7 mouse cellular contexts compared by ENCODE assay signal in the genomic region with DNA sequence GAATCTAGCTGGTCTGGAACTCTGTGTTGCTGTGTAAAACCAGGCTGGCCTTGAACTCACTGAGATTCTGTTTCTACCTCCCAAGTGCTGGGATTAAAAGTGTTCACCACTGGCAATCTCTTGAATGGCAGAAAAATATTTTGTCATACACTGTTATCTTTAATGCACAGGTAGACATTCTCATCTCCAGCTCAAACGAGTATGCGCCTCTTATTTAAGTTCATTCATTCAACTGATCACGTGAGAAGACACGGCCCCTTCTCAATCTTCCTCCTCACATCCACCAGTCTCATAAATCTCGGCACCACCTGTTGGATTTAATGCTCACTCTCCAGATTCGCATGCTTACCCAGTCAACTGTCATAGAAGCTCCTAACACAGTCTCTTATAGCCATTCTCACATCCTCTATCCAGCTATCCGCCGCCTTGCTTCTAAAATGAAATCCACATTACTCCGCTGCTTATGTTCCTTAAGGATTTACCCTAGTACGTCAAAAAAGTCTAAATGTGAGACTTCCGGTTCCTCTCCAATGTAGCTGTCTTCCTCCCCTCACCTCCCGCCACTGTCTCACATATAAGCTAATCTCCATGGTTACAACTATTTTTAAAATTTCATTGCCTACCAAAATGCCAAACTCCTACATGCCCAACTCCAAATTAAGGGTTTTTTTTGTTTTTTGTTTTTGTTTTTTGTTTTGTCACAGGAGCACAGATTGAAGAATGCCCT. TPM values are rescaled to one million over a fixed set of nuclear protein-coding genes. Genes with fewer than 3 reads are reported as not detected.
DNase-seq lines count a peak whose midpoint lies in the region; ATAC-seq and TF ChIP-seq lines count a peak whose summit lies in the region.

No protein-coding gene starts in this region.

- peak overlapping the region; percentile 92 for H3K4me3 ChIP-seq in lung, adult 2 months (replicated peaks; ENCODE audit: extremely low read depth, low read depth, low read length)
- H3K4me3 ChIP-seq in brown adipose tissue, adult 24 weeks (ENCODE audit: insufficient read depth, low read depth, low read length) = peak overlapping the region; percentile 95
- peak overlapping the region; percentile 91 for H3K4me3 ChIP-seq in forebrain, embryonic 15.5 days
- H3K4me3 ChIP-seq in liver, embryonic 15.5 days (replicated peaks) = peak overlapping the region; percentile 98

- DNase-seq in lung, adult 2 months = no peak
- DNase-seq in lung, adult 18-20 months = no peak
- peak; percentile 14 for DNase-seq in testis, postnatal 14 days (ENCODE audit: low spot score)
- DNase-seq in ovary, postnatal 14 days (ENCODE audit: low spot score) = no peak

- TF ChIP-seq CTCF in lung, adult 2 months (IDR thresholded peaks at IDR 0.05; ENCODE audit: insufficient read depth, low read length) = no peak

- 21% methylated on average over 12 of the region's 12 CpGs for WGBS in lung, adult 2 months
- WGBS in forebrain, embryonic 15.5 days = 35% methylated on average over 12 of the region's 12 CpGs
- WGBS in liver, embryonic 15.5 days (ENCODE audit: insufficient replicate concordance) = 28% methylated on average over 12 of the region's 12 CpGs

- H3K9ac ChIP-seq in forebrain, embryonic 15.5 days (replicated peaks) = peak overlapping the region; percentile 89
- peak overlapping the region; percentile 85 for H3K9ac ChIP-seq in liver, embryonic 15.5 days

- no peak for ATAC-seq in forebrain, embryonic 15.5 days (replicated peaks)
- no peak for ATAC-seq in liver, embryonic 15.5 days (ENCODE audit: insufficient read depth)

- peaks cover 7% of the 10 kb centered on the region for H3K4me1 ChIP-seq in lung, adult 2 months (ENCODE audit: control insufficient read depth, insufficient read depth, low read length)
- H3K4me1 ChIP-seq in brown adipose tissue, adult 24 weeks (ENCODE audit: control insufficient read depth, insufficient read depth, insufficient read length, low read length) = peaks cover 4% of the 10 kb centered on the region; the same call in 1 of the 2 replicates
- H3K4me1 ChIP-seq in forebrain, embryonic 15.5 days = peaks cover 25% of the 10 kb centered on the region
- peaks cover 30% of the 10 kb centered on the region for H3K4me1 ChIP-seq in liver, embryonic 15.5 days (replicated peaks)

- no peaks in the 10 kb centered on the region for H3K9me3 ChIP-seq in forebrain, embryonic 15.5 days
- H3K9me3 ChIP-seq in liver, embryonic 15.5 days (replicated peaks) = no peaks in the 10 kb centered on the region

- H3K36me3 ChIP-seq in forebrain, embryonic 15.5 days = peaks cover 14% of the 10 kb centered on the region
- H3K36me3 ChIP-seq in liver, embryonic 15.5 days (replicated peaks) = peaks cover 20% of the 10 kb centered on the region

- H3K27me3 ChIP-seq in forebrain, embryonic 15.5 days = no peaks in the 10 kb centered on the region
- H3K27me3 ChIP-seq in liver, embryonic 15.5 days = no peaks in the 10 kb centered on the region

- TF ChIP-seq POLR2A in lung, adult 2 months (IDR thresholded peaks at IDR 0.05; ENCODE audit: borderline replicate concordance, extremely low read depth, low read depth, low read length) = no peak

- H3K4me2 ChIP-seq in forebrain, embryonic 15.5 days (replicated peaks) = peak overlapping the region; percentile 63
- H3K4me2 ChIP-seq in liver, embryonic 15.5 days = peak overlapping the region; percentile 83

- no peak overlapping the region for H3K27ac ChIP-seq in brown adipose tissue, adult 24 weeks (replicated peaks; ENCODE audit: low read depth, low read length)
- H3K27ac ChIP-seq in forebrain, embryonic 15.5 days (replicated peaks) = no peak overlapping the region
- peak overlapping the region; percentile 92; the same call in 1 of the 2 replicates for H3K27ac ChIP-seq in liver, embryonic 15.5 days (replicated peaks)

RNA-seq across cellular contexts. Expression of gene Vti1b, which starts 1.0 kb away (rescaled TPM):
- 43.6 and 49.2 TPM in 2 replicates for polyA plus RNA-seq in lung, adult 2 months (2012; rRNA removed)
- 88.7 and 124 TPM in 2 replicates for polyA plus RNA-seq in brown adipose tissue, adult 24 weeks (2012; ENCODE audit: insufficient read depth, insufficient read length, missing spikeins)
- 173 and 180 TPM in 2 replicates for polyA plus RNA-seq in forebrain, embryonic 15.5 days (2015; fragmentation: Nextera tagmentation; extraction: Ambion mirVana)
- 33.1 and 33.2 TPM in 2 replicates for polyA plus RNA-seq in liver, embryonic 15.5 days (2015; fragmentation: Nextera tagmentation; extraction: Ambion mirVana)

RNA-seq across cellular contexts. Expression of gene Rdh11, which starts 20.7 kb away (rescaled TPM):
- polyA plus RNA-seq in lung, adult 2 months (2012; rRNA removed) = 7.0 and 10.0 TPM in 2 replicates
- 7.7 and 9.4 TPM in 2 replicates for polyA plus RNA-seq in brown adipose tissue, adult 24 weeks (2012; ENCODE audit: insufficient read depth, insufficient read length, missing spikeins)
- polyA plus RNA-seq in forebrain, embryonic 15.5 days (2015; fragmentation: Nextera tagmentation; extraction: Ambion mirVana) = 30.6 and 36.7 TPM in 2 replicates
- 20.8 and 22.2 TPM in 2 replicates for polyA plus RNA-seq in liver, embryonic 15.5 days (2015; fragmentation: Nextera tagmentation; extraction: Ambion mirVana)

RNA-seq across cellular contexts. Expression of gene Rdh12, which starts 37.3 kb away (rescaled TPM):
- 0.69 and 8.9 TPM in 2 replicates for polyA plus RNA-seq in lung, adult 2 months (2012; rRNA removed)
- not detected in 2 replicates for polyA plus RNA-seq in brown adipose tissue, adult 24 weeks (2012; ENCODE audit: insufficient read depth, insufficient read length, missing spikeins)
- 0.94 and 0.97 TPM in 2 replicates for polyA plus RNA-seq in forebrain, embryonic 15.5 days (2015; fragmentation: Nextera tagmentation; extraction: Ambion mirVana)
- 1.3 and 1.4 TPM in 2 replicates for polyA plus RNA-seq in liver, embryonic 15.5 days (2015; fragmentation: Nextera tagmentation; extraction: Ambion mirVana)

RNA-seq across cellular contexts. Expression of gene Arg2, which starts 40.9 kb away (rescaled TPM):
- polyA plus RNA-seq in lung, adult 2 months (2012; rRNA removed) = 4.0 and 4.7 TPM in 2 replicates
- polyA plus RNA-seq in brown adipose tissue, adult 24 weeks (2012; ENCODE audit: insufficient read depth, insufficient read length, missing spikeins) = not detected in 2 replicates
- 13.9 and 15.3 TPM in 2 replicates for polyA plus RNA-seq in forebrain, embryonic 15.5 days (2015; fragmentation: Nextera tagmentation; extraction: Ambion mirVana)
- polyA plus RNA-seq in liver, embryonic 15.5 days (2015; fragmentation: Nextera tagmentation; extraction: Ambion mirVana) = 0.06 and 0.18 TPM in 2 replicates
